Mouse (Mus musculus) olfactory bulb, adult 2 months (tissue): ENCODE measurements around the gene Mvp. TPM values are rescaled to one million over a fixed set of nuclear protein-coding genes. Genes with fewer than 3 reads are reported as not detected.

Source experiments
- H3K27ac ChIP-seq: fragments of 200-500 bp; 2 replicates; pipeline ENCODE4 v1.5.1; 2012; ENCODE audit warnings: low read depth, low read length; ENCODE audit not compliant: insufficient read depth
- H3K4me1 ChIP-seq: fragments of 200-500 bp; 2 replicates; pipeline ENCODE4 v1.6.1; 2012; ENCODE audit warnings: low read length; ENCODE audit not compliant: control insufficient read depth, insufficient read depth
- H3K4me3 ChIP-seq: fragments of 200-500 bp; 2 replicates; pipeline ENCODE4 v1.5.1; 2012; ENCODE audit warnings: mild to moderate bottlenecking, low read depth, low read length, moderate library complexity; ENCODE audit not compliant: insufficient read depth
- CTCF ChIP-seq: fragments of 200-500 bp; IDR thresholded peaks from 2 replicates; pipeline ENCODE4 v1.5.1; 2012; ENCODE audit warnings: low read depth, mild to moderate bottlenecking, low read length, moderate library complexity; ENCODE audit not compliant: insufficient read depth
- POLR2A ChIP-seq: fragments of 200-500 bp; IDR thresholded peaks from 2 replicates; pipeline ENCODE4 v1.6.1; 2012; ENCODE audit warnings: mild to moderate bottlenecking, low read depth, low read length, moderate library complexity; ENCODE audit not compliant: insufficient read depth
- WGBS: fragments of 180-500 bp; shearing (Covaris S2); methylation state at CpG from one replicate; pipeline ENCODE4 v1.1.7; 2018; 5-methylcytosine and 5-hydroxymethylcytosine counted together
- polyA plus RNA-seq: library from polyadenylated mRNA; stranded (reverse); fragments of >200 nt; gene quantifications from 2 replicates; pipeline ENCODE4 v1.2.4, GENCODE M21; 2012; ENCODE audit warnings: low replicate concordance; ENCODE audit not compliant: missing spikeins, insufficient read depth, insufficient read length

Gene Mvp
- polyA plus RNA-seq, 1 experiment: not detected

- TF ChIP-seq CTCF: no peak
- no peak for TF ChIP-seq POLR2A
- peak within 1 kb of the TSS; percentile 91 for H3K4me3 ChIP-seq
- H3K4me1 ChIP-seq: peaks cover 56% of the 10 kb centered on the region
- peak within 1 kb of the TSS; percentile 94 for H3K27ac ChIP-seq
These were observed 1.9 kb upstream of the Mvp start, which contains the start of gene Pagr1b for GRCm38 (mm10) chr7:127016481-127016485. TSS of gene Pagr1b (minus strand) at chr7:127016484.

GRCm38 (mm10) chr7:127016081-127016480 lies 1.7 kb upstream of the Mvp start:
- TF ChIP-seq POLR2A (no peak), CTCF (no peak)
- 1% methylated on average over 10 of the region's 10 CpGs for WGBS
- peaks cover 54% of the 10 kb centered on the region for H3K4me1 ChIP-seq
- peak overlapping the region; percentile 91 for H3K4me3 ChIP-seq
- peak overlapping the region; percentile 94 for H3K27ac ChIP-seq

GRCm38 (mm10) chr7:127014993-127015392 lies 572 bp upstream of the Mvp start:
- no peak overlapping the region for H3K4me3 ChIP-seq
- 89% methylated on average over 12 of the region's 12 CpGs for WGBS
- TF ChIP-seq POLR2A (no peak), CTCF (no peak)
- H3K4me1 ChIP-seq: peaks cover 52% of the 10 kb centered on the region
- H3K27ac ChIP-seq: no peak overlapping the region

- Histone ChIP-seq H3K4me3 (no peak overlapping the region), H3K27ac (no peak overlapping the region), H3K4me1 (peaks cover 40% of the 10 kb centered on the region)
- TF ChIP-seq POLR2A: no peak
- no peak for TF ChIP-seq CTCF
- 97% methylated on average over 6 of the region's 6 CpGs for WGBS
These were observed 1.0 kb downstream of the Mvp start for GRCm38 (mm10) chr7:127013385-127013784.

- no peak overlapping the region for H3K4me3 ChIP-seq
- 97% methylated on average over 10 of the region's 10 CpGs for WGBS
- no peak for TF ChIP-seq CTCF
- H3K4me1 ChIP-seq: peaks cover 40% of the 10 kb centered on the region
- no peak overlapping the region for H3K27ac ChIP-seq
These were observed 1.6 kb downstream of the Mvp start for GRCm38 (mm10) chr7:127012845-127013244.

- H3K4me1 ChIP-seq: peaks cover 36% of the 10 kb centered on the region
- 92% methylated on average over 6 of the region's 6 CpGs for WGBS
- TF ChIP-seq POLR2A (no peak), CTCF (no peak)
- no peak overlapping the region for H3K27ac ChIP-seq
- H3K4me3 ChIP-seq: no peak overlapping the region
These were observed 2.0 kb downstream of the Mvp start for GRCm38 (mm10) chr7:127012374-127012773.

- no peak overlapping the region for H3K27ac ChIP-seq
- 65% methylated on average over 2 of the region's 2 CpGs for WGBS
- peaks cover 36% of the 10 kb centered on the region for H3K4me1 ChIP-seq
- TF ChIP-seq CTCF (no peak), POLR2A (no peak)
- no peak overlapping the region for H3K4me3 ChIP-seq
These were observed 2.7 kb downstream of the Mvp start for GRCm38 (mm10) chr7:127011717-127012116.

- TF ChIP-seq CTCF: no peak
- TF ChIP-seq POLR2A: no peak
- Histone ChIP-seq H3K4me3 (no peak overlapping the region), H3K27ac (no peak overlapping the region), H3K4me1 (peaks cover 36% of the 10 kb centered on the region)
- WGBS: 96% methylated on average over 2 of the region's 2 CpGs
These were observed 3.4 kb downstream of the Mvp start for GRCm38 (mm10) chr7:127011051-127011450.

GRCm38 (mm10) chr7:127009307-127010085 lies 4.9 kb downstream of the Mvp start:
- TF ChIP-seq POLR2A (no peak), CTCF (no peak)
- Histone ChIP-seq H3K4me3 (no peak overlapping the region), H3K27ac (no peak overlapping the region), H3K4me1 (peaks cover 22% of the 10 kb centered on the region)
- 82% methylated on average over 17 of the region's 17 CpGs for WGBS
